Mouse (Mus musculus) forebrain, embryonic 11.5 days (tissue): Measurements from ENCODE around the gene Iqschfp. TPM values are rescaled to one million over a fixed set of nuclear protein-coding genes. Genes with fewer than 3 reads are reported as not detected.

Source experiments
- ATAC-seq: fragments of 200-750 bp; cut with Nextera tagmentation; replicated peaks from 2 replicates; pipeline ENCODE4 v1.8.0; 2017; ENCODE audit warnings: moderate TSS enrichment; ENCODE audit not compliant: low FRiP score
- DNase-seq: peaks from one replicate; pipeline ENCODE4 v3.0.0-alpha.2; 2017; ENCODE audit warnings: low spot score
- H3K27ac ChIP-seq: fragments of 300-500 bp; sonication (generic); 2 replicates; pipeline ENCODE4 v1.5.1; 2014; ENCODE audit warnings: low read depth, low read length
- H3K27me3 ChIP-seq: fragments of 300-500 bp; sonication (generic); 2 replicates; pipeline ENCODE4 v1.6.1; 2014; ENCODE audit warnings: mild to moderate bottlenecking, low read length, mixed read lengths; ENCODE audit not compliant: control insufficient read depth, insufficient read depth
- H3K36me3 ChIP-seq: fragments of 300-500 bp; sonication (generic); 2 replicates; pipeline ENCODE4 v1.6.1; 2014; ENCODE audit warnings: mild to moderate bottlenecking, low read length, moderate library complexity, mixed read lengths; ENCODE audit not compliant: control insufficient read depth, insufficient read depth
- H3K4me1 ChIP-seq: fragments of 300-500 bp; sonication (generic); replicated peaks from 2 replicates; pipeline ENCODE4 v1.6.1; 2014; ENCODE audit warnings: low read length, mixed read lengths; ENCODE audit not compliant: control insufficient read depth, insufficient read depth
- H3K4me2 ChIP-seq: fragments of 300-500 bp; sonication (generic); 2 replicates; pipeline ENCODE4 v1.6.1; 2014; ENCODE audit warnings: low read depth, mild to moderate bottlenecking, low read length, moderate library complexity, mixed read lengths; ENCODE audit not compliant: severe bottlenecking
- H3K4me3 ChIP-seq: fragments of 300-500 bp; sonication (generic); 2 replicates; pipeline ENCODE4 v1.5.1; 2014; ENCODE audit warnings: low read depth, low read length
- H3K9ac ChIP-seq: fragments of 300-500 bp; sonication (generic); 2 replicates; pipeline ENCODE4 v1.6.1; 2014; ENCODE audit warnings: low read length
- H3K9me3 ChIP-seq: fragments of 300-500 bp; sonication (generic); 2 replicates; pipeline ENCODE4 v1.6.1; 2016; ENCODE audit warnings: low read length, mixed read lengths; ENCODE audit not compliant: control insufficient read depth
- WGBS: fragments of 180-500 bp; shearing (Covaris S2); extraction: QIAGEN DNeasy Blood & Tissue Kit; methylation state at CpG from one replicate; pipeline ENCODE4 v1.1.7; 2014; 5-methylcytosine and 5-hydroxymethylcytosine counted together
- polyA plus RNA-seq: library from polyadenylated mRNA; unstranded; fragments of >200 nt; fragmentation: Nextera tagmentation; extraction: Ambion mirVana; gene quantifications from 2 replicates; pipeline ENCODE4 v1.2.1, GENCODE M21; 2014

The Iqschfp gene
- polyA plus RNA-seq, 1 experiment from 2014 or later: 1.3 TPM

GRCm38 (mm10) chr3:68610598-68611261, 718.7 kb downstream of the Iqschfp start:
- H3K9ac ChIP-seq: no peak overlapping the region
- 0 out of 2 replicates have a peak, but pooled peaks cover 3% of the 10 kb centered on the region for H3K4me1 ChIP-seq
- no peaks in the 10 kb centered on the region for H3K27me3 ChIP-seq
- DNase-seq (no peak), ATAC-seq (no peak)
- no peak overlapping the region for H3K27ac ChIP-seq
- H3K4me2 ChIP-seq: no peak overlapping the region
- WGBS: 90% methylated on average over 11 of the region's 11 CpGs
- no peak overlapping the region for H3K4me3 ChIP-seq
- H3K9me3 ChIP-seq: no peaks in the 10 kb centered on the region
- no peaks in the 10 kb centered on the region for H3K36me3 ChIP-seq

GRCm38 (mm10) chr3:68615042-68615810, 723.2 kb downstream of the Iqschfp start:
- no peak overlapping the region for H3K4me2 ChIP-seq
- H3K9ac ChIP-seq: no peak overlapping the region
- no peak overlapping the region for H3K27ac ChIP-seq
- H3K9me3 ChIP-seq: no peaks in the 10 kb centered on the region
- 0 out of 2 replicates have a peak, but pooled peaks cover 3% of the 10 kb centered on the region for H3K4me1 ChIP-seq
- WGBS: 71% methylated on average over 10 of the region's 10 CpGs
- H3K27me3 ChIP-seq: no peaks in the 10 kb centered on the region
- H3K36me3 ChIP-seq: no peaks in the 10 kb centered on the region; the same call in 1 of the 2 replicates
- ATAC-seq (no peak), DNase-seq (no peak)
- H3K4me3 ChIP-seq: no peak overlapping the region

- no peak overlapping the region for H3K4me3 ChIP-seq
- ATAC-seq (no peak), DNase-seq (no peak)
- peaks cover 2% of the 10 kb centered on the region; the same call in 1 of the 2 replicates for H3K36me3 ChIP-seq
- H3K9ac ChIP-seq: no peak overlapping the region
- WGBS: 86% methylated on average over 12 of the region's 12 CpGs
- no peak overlapping the region for H3K4me2 ChIP-seq
- no peaks in the 10 kb centered on the region for H3K27me3 ChIP-seq
- no peak overlapping the region for H3K27ac ChIP-seq
- no peaks in the 10 kb centered on the region for H3K9me3 ChIP-seq
- H3K4me1 ChIP-seq: 0 out of 2 replicates have a peak, but pooled peaks cover 3% of the 10 kb centered on the region
These were observed 724.3 kb downstream of the Iqschfp start for GRCm38 (mm10) chr3:68616363-68616762.

- WGBS: 93% methylated on average over 10 of the region's 10 CpGs
- no peak for DNase-seq
- H3K9ac ChIP-seq: no peak overlapping the region
- H3K4me2 ChIP-seq: no peak overlapping the region
- H3K4me1 ChIP-seq: 0 out of 2 replicates have a peak, but pooled peaks cover 3% of the 10 kb centered on the region
- no peaks in the 10 kb centered on the region for H3K9me3 ChIP-seq
- no peaks in the 10 kb centered on the region for H3K27me3 ChIP-seq
- no peak overlapping the region for H3K27ac ChIP-seq
- H3K36me3 ChIP-seq: peaks cover 4% of the 10 kb centered on the region; the same call in 1 of the 2 replicates
- ATAC-seq: no peak
- no peak overlapping the region for H3K4me3 ChIP-seq
These were observed 725.7 kb downstream of the Iqschfp start for GRCm38 (mm10) chr3:68617708-68618107.

GRCm38 (mm10) chr3:68619097-68619496, 727.1 kb downstream of the Iqschfp start:
- Histone ChIP-seq H3K27me3 (no peaks in the 10 kb centered on the region), H3K27ac (no peak overlapping the region), H3K36me3 (peaks cover 4% of the 10 kb centered on the region; the same call in 1 of the 2 replicates), H3K9me3 (no peaks in the 10 kb centered on the region), H3K4me1 (0 out of 2 replicates have a peak, but pooled peaks cover under 1% of the 10 kb centered on the region), H3K4me2 (no peak overlapping the region), H3K9ac (no peak overlapping the region), H3K4me3 (no peak overlapping the region)
- ATAC-seq (no peak), DNase-seq (no peak)
- WGBS: 85% methylated on average over 5 of the region's 5 CpGs

GRCm38 (mm10) chr3:68621971-68622370, 729.9 kb downstream of the Iqschfp start:
- H3K4me1 ChIP-seq: no peaks in the 10 kb centered on the region
- DNase-seq (no peak), ATAC-seq (no peak)
- no peak overlapping the region for H3K9ac ChIP-seq
- WGBS: 97% methylated on average over 3 of the region's 3 CpGs
- H3K36me3 ChIP-seq: peaks cover 4% of the 10 kb centered on the region; the same call in 1 of the 2 replicates
- H3K27ac ChIP-seq: no peak overlapping the region
- no peak overlapping the region for H3K4me2 ChIP-seq
- H3K27me3 ChIP-seq: no peaks in the 10 kb centered on the region
- H3K4me3 ChIP-seq: no peak overlapping the region
- H3K9me3 ChIP-seq: no peaks in the 10 kb centered on the region

- no peak for ATAC-seq
- no peak for DNase-seq
- Histone ChIP-seq H3K27me3 (no peaks in the 10 kb centered on the region), H3K4me1 (no peaks in the 10 kb centered on the region), H3K27ac (no peak overlapping the region), H3K4me2 (no peak overlapping the region), H3K36me3 (peaks cover 4% of the 10 kb centered on the region; the same call in 1 of the 2 replicates), H3K9ac (no peak overlapping the region), H3K9me3 (no peaks in the 10 kb centered on the region), H3K4me3 (no peak overlapping the region)
- WGBS: 87% methylated on average over 5 of the region's 5 CpGs
These were observed 731.0 kb downstream of the Iqschfp start for GRCm38 (mm10) chr3:68623036-68623435.

- DNase-seq (no peak), ATAC-seq (no peak)
- Histone ChIP-seq H3K27me3 (no peaks in the 10 kb centered on the region), H3K36me3 (peaks cover 4% of the 10 kb centered on the region; the same call in 1 of the 2 replicates), H3K4me2 (no peak overlapping the region), H3K4me1 (no peaks in the 10 kb centered on the region), H3K27ac (no peak overlapping the region), H3K9me3 (no peaks in the 10 kb centered on the region), H3K4me3 (no peak overlapping the region), H3K9ac (no peak overlapping the region)
- 91% methylated on average over 6 of the region's 6 CpGs for WGBS
These were observed 732.4 kb downstream of the Iqschfp start for GRCm38 (mm10) chr3:68624471-68624870.
